Mouse (Mus musculus): ENCODE results near the gene March8. TPM values are rescaled to one million over a fixed set of nuclear protein-coding genes. Genes with fewer than 3 reads are reported as not detected.

Gene March8
- total RNA-seq (2014; rRNA removed) (92.3 and 117 TPM in 2 replicates), polyA plus RNA-seq (2015; fragmentation: Nextera tagmentation; extraction: Ambion mirVana) (24.7 and 33.9 TPM in 2 replicates)

DNA sequence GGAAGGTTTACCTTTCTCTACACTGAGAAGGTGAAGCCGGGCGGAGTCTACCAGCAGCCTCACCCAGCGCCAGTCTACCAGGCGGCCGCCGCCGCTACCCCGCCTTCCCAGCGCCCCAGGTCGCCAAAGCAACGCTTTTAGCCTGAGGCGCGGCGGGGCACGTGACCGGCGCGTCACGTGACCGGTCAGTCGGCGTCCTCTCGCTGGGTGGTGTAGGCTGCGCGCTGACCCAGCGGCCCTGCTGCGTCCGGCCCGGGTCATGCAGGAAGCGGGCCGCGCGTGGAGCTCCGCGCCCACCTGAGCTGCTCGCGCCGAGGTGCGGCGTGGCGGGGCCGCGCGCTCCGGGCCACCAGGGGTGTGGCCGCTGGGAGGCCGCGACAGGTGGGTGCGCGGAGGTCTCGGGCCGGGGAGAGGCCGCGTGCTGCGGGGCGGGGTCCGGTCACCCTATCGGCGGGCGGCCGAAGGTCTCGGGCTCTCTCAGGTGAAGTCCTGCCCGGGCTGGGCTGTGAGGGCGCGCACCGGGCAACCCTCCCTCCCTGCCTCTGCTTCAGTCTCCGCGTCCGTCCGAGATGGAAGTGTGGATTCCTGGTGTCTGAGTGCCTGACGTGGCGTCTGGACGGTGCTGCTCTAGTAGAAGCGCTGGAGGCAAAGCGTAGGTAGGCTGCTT is at the start of gene March8:
March8 (plus strand) TSS at position 190 of the 667 bp plus-strand sequence.
- H3K9me3 ChIP-seq (ENCODE audit: low read length) = no peaks in the 10 kb centered on the region
- peak; percentile 89 for DNase-seq
- 2% methylated on average over 54 of the region's 75 CpGs for WGBS
- no peak for TF ChIP-seq CTCF (IDR thresholded peaks at IDR 0.05; ENCODE audit: low read depth)
- H3K27me3 ChIP-seq (ENCODE audit: insufficient read depth, low read length) = no peaks in the 10 kb centered on the region
- peak within 1 kb of the TSS; percentile 88 for H3K9ac ChIP-seq
- peak within 1 kb of the TSS; percentile 79 for H3K4me3 ChIP-seq (ENCODE audit: low read depth, low read length)
- no peaks in the 10 kb centered on the region; the same call in 1 of the 2 replicates for H3K36me3 ChIP-seq (ENCODE audit: insufficient read depth)
- peak within 1 kb of the TSS; percentile 54 for H3K4me2 ChIP-seq (ENCODE audit: low read depth)
- ATAC-seq = peak; percentile 93
- H3K4me1 ChIP-seq (ENCODE audit: insufficient read depth) = peaks cover 8% of the 10 kb centered on the region; the same call in 1 of the 2 replicates
- H3K27ac ChIP-seq (ENCODE audit: low read depth, low read length) = peak within 1 kb of the TSS; percentile 80

DNA sequence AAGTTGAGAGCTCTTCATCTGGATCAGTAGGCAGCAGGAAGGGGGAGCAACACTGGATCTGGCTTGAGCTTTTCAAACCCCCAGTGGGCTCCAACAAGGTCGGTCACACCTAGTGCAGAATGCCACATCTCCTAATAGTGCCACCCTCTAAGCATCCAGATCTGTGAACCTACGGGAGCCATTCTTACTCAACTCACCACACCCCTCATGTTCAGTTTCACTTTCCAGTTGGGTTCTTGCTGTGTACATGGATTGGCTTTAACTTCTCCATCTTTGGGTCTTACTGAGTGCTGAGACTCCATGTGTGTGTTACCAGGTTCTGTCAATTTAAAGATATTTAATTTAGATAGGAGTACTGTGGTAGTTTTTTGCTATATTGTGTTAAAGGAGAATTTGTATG is 26.4 kb upstream of the March8 start:
- 90% methylated on average over 2 of the region's 2 CpGs for WGBS

DNA sequence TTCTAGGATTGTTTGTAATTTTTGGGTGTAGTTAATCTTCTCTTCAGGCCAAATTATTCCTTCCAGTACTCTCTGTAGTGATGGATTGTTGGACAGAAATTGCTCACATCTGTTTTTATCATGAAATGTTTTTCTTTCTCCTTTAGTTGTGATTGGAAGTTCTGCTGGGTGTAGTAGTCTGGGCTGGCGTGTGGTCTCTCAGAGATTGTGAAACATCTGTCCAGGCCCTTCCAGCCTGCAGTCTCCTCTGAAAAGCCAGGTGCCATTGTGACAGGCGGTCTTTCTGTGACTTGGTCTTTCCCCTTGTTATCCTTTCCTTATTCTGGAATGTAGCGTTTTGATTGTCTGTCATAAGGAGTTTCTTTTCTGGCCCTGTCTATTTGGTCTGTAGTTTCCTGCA is 18.6 kb upstream of the March8 start:
- no peaks in the 10 kb centered on the region for H3K9me3 ChIP-seq (ENCODE audit: low read length)
- H3K4me3 ChIP-seq (ENCODE audit: low read depth, low read length) = no peak overlapping the region
- no peak overlapping the region for H3K27ac ChIP-seq (ENCODE audit: low read depth, low read length)
- H3K4me2 ChIP-seq (ENCODE audit: low read depth) = no peak overlapping the region
- 0 out of 2 replicates have a peak, but pooled peaks cover 5% of the 10 kb centered on the region for H3K36me3 ChIP-seq (ENCODE audit: insufficient read depth)
- ATAC-seq = no peak
- no peak for TF ChIP-seq CTCF (IDR thresholded peaks at IDR 0.05; ENCODE audit: low read depth)
- H3K9ac ChIP-seq = no peak overlapping the region
- H3K4me1 ChIP-seq (ENCODE audit: insufficient read depth) = no peaks in the 10 kb centered on the region
- no peaks in the 10 kb centered on the region for H3K27me3 ChIP-seq (ENCODE audit: insufficient read depth, low read length)
- 90% methylated on average over 3 of the region's 3 CpGs for WGBS
- DNase-seq = no peak

More for the DNA sequence above, 26.4 kb upstream of the March8 start:
- 0 out of 2 replicates have a peak, but pooled peaks cover 6% of the 10 kb centered on the region for H3K36me3 ChIP-seq (ENCODE audit: insufficient read depth)
- H3K27me3 ChIP-seq (ENCODE audit: insufficient read depth, low read length) = no peaks in the 10 kb centered on the region
- H3K27ac ChIP-seq (ENCODE audit: low read depth, low read length) = no peak overlapping the region
- no peak for TF ChIP-seq CTCF (IDR thresholded peaks at IDR 0.05; ENCODE audit: low read depth)
- H3K4me3 ChIP-seq (ENCODE audit: low read depth, low read length) = no peak overlapping the region
- ATAC-seq = no peak
- no peak overlapping the region for H3K9ac ChIP-seq
- no peaks in the 10 kb centered on the region for H3K9me3 ChIP-seq (ENCODE audit: low read length)
- DNase-seq = no peak
- no peak overlapping the region for H3K4me2 ChIP-seq (ENCODE audit: low read depth)
- H3K4me1 ChIP-seq (ENCODE audit: insufficient read depth) = no peaks in the 10 kb centered on the region

DNA sequence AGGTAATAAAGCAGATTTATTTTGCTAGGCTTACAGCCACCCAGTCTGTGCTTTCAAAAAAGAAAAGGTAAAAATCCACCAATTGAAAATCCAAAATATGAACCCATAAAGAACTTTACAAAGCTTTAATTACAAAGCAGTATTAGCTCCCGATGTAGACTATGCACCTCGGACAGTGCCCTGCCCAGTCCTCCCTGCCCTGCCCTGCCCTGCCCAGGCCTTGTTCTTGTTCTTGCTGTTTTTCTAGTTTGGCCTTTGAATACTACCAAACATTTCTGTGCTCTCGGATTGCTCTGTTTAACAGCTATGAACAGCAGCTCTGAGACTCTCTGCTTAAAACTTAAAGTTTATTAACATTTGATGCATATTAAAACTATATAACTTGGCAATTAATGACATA is 11.2 kb upstream of the March8 start:
- no peak overlapping the region for H3K4me3 ChIP-seq (ENCODE audit: low read depth, low read length)
- no peak overlapping the region for H3K4me2 ChIP-seq (ENCODE audit: low read depth)
- WGBS = 86% methylated on average over 3 of the region's 3 CpGs
- DNase-seq (no peak), ATAC-seq (no peak)
- H3K4me1 ChIP-seq (ENCODE audit: insufficient read depth) = no peaks in the 10 kb centered on the region
- H3K27me3 ChIP-seq (ENCODE audit: insufficient read depth, low read length) = no peaks in the 10 kb centered on the region
- TF ChIP-seq CTCF (IDR thresholded peaks at IDR 0.05; ENCODE audit: low read depth) = no peak
- H3K36me3 ChIP-seq (ENCODE audit: insufficient read depth) = no peaks in the 10 kb centered on the region
- no peaks in the 10 kb centered on the region for H3K9me3 ChIP-seq (ENCODE audit: low read length)
- no peak overlapping the region for H3K27ac ChIP-seq (ENCODE audit: low read depth, low read length)
- H3K9ac ChIP-seq = no peak overlapping the region

DNA sequence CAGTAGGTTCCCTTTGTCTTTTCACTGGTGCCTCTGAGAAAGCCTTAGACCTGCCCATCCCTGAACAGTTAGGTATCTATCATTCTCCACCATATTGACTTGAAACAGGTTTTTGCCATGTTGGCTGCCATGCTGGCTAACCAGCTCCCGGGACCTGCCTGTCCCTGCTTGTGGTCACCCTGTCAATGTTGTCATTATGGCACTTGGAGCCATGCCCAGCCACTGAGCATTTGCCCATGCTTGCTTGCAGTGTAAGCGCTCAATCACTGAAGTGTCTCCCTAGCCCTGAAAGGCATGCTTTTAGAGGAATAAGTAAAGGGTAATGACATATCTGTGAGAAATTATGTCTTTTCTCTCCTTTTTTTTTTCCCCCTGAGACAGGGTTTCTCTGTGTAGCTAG is 6.4 kb upstream of the March8 start:
- TF ChIP-seq CTCF (IDR thresholded peaks at IDR 0.05; ENCODE audit: low read depth) = no peak
- Histone ChIP-seq H3K27me3 (ENCODE audit: insufficient read depth, low read length) (no peaks in the 10 kb centered on the region), H3K36me3 (ENCODE audit: insufficient read depth) (no peaks in the 10 kb centered on the region), H3K27ac (ENCODE audit: low read depth, low read length) (no peak overlapping the region), H3K9ac (no peak overlapping the region), H3K9me3 (ENCODE audit: low read length) (no peaks in the 10 kb centered on the region), H3K4me1 (ENCODE audit: insufficient read depth) (no peaks in the 10 kb centered on the region), H3K4me2 (ENCODE audit: low read depth) (no peak overlapping the region), H3K4me3 (ENCODE audit: low read depth, low read length) (no peak overlapping the region)
- WGBS = 71% methylated on average over 2 of the region's 2 CpGs
- no peak for DNase-seq
- no peak for ATAC-seq

DNA sequence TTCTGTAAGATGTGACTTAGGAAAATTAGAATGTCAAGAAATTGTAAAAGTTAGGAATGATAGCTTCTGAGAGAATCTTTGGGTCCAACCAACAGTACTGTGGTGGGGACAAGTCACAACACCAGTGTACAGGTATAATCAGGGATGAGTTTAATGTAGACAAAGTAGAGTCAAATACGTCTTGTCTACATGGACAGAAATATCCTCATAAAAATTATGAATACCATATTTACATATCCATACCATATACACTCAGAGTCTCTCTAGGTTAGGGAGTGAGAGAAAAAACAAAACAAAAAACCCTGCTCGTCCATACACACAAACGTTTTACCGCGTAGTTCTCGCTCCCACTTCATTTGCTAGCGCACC is 374 bp upstream of the March8 start:
- DNase-seq (no peak), ATAC-seq (peak; percentile 28)
- WGBS = 2% methylated on average over 7 of the region's 7 CpGs
- Histone ChIP-seq H3K36me3 (ENCODE audit: insufficient read depth) (no peaks in the 10 kb centered on the region; the same call in 1 of the 2 replicates), H3K9ac (peak overlapping the region; percentile 88), H3K4me3 (ENCODE audit: low read depth, low read length) (peak overlapping the region; percentile 79), H3K27me3 (ENCODE audit: insufficient read depth, low read length) (no peaks in the 10 kb centered on the region), H3K4me1 (ENCODE audit: insufficient read depth) (peaks cover 8% of the 10 kb centered on the region; the same call in 1 of the 2 replicates), H3K27ac (ENCODE audit: low read depth, low read length) (0 out of 2 replicates have a peak overlapping the region, but pooled peaks have one; percentile 80), H3K9me3 (ENCODE audit: low read length) (no peaks in the 10 kb centered on the region), H3K4me2 (ENCODE audit: low read depth) (peak overlapping the region; percentile 54)
- no peak for TF ChIP-seq CTCF (IDR thresholded peaks at IDR 0.05; ENCODE audit: low read depth)

DNA sequence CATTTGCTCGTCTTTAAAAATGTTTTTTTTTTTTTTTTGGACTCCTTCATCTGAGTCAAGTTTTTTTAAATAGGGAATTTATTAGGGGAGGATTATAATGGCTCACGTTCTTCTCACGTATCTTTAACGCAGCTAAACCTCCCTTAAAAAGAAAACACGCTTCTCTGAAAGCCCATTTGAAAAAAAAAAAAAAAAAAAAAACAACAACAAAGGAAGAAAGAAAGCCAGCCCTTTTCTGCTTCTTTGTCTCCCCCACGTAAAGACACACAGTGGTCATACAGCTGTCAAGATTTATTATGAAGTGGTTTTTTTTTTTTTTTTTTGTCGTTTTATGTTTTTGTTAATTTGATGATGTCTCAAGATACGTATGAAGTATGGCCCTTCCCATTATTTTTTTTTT is 696 bp downstream of the March8 start:
- Histone ChIP-seq H3K4me3 (ENCODE audit: low read depth, low read length) (peak overlapping the region; percentile 79), H3K4me1 (ENCODE audit: insufficient read depth) (peaks cover 8% of the 10 kb centered on the region; the same call in 1 of the 2 replicates), H3K27ac (ENCODE audit: low read depth, low read length) (peak overlapping the region; percentile 80), H3K36me3 (ENCODE audit: insufficient read depth) (no peaks in the 10 kb centered on the region; the same call in 1 of the 2 replicates), H3K27me3 (ENCODE audit: insufficient read depth, low read length) (no peaks in the 10 kb centered on the region), H3K9me3 (ENCODE audit: low read length) (no peaks in the 10 kb centered on the region), H3K4me2 (ENCODE audit: low read depth) (peak overlapping the region; percentile 54), H3K9ac (peak overlapping the region; percentile 88)
- no peak for TF ChIP-seq CTCF (IDR thresholded peaks at IDR 0.05; ENCODE audit: low read depth)
- DNase-seq (no peak), ATAC-seq (no peak)
- WGBS = 3% methylated on average over 8 of the region's 8 CpGs

All from forebrain, postnatal 0 days (tissue).